Mouse (Mus musculus): ENCODE results near the gene Slc41a3.
"Not testable (repeated sequence)": the region's sequence is repeated elsewhere in the genome, so short reads cannot be mapped to it uniquely, and the experiment has no call there.

Gene Slc41a3

DNA sequence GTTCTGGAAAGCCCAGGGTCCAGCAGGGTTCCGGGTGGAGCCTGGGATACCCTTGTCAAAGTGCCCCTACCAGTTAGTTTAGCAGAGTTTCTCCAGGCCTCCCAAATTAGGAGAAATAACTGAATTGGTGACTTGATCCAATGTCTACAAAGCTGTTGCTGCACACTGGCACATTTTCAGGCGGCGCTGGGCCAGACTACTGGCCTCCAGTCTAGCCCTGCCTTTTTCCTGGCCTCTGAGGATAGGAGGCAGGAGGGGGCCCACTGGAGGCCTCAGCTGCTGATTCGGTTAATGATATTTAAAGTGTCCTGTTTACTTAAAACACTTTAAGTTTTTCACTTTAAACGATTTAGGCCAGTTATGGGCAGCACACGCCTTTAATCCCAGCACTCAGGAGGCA lies 19.7 kb downstream of the Slc41a3 start:
- no peak for DNase-seq (ENCODE audit: low spot score)

DNA sequence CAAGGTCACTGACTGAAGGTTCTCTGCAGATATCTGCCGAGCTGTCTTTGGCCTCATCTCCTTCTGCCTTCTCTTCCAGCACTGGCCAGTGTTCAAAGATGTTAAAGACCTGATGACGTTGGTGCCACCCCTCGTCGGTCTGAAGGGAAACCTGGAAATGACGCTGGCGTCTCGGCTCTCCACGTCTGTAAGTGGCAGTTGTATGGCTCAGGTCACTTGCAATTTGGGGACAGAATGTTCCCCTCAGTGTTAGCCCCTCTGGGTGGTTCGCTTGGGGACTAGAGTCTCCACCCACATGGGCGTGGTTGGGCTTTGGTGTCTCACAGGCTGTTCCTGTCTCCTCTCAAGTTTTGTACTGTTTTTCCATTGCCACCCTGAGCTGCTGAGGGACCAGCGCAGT lies 20.2 kb downstream of the Slc41a3 start:
- DNase-seq (ENCODE audit: low spot score), result no peak

DNA sequence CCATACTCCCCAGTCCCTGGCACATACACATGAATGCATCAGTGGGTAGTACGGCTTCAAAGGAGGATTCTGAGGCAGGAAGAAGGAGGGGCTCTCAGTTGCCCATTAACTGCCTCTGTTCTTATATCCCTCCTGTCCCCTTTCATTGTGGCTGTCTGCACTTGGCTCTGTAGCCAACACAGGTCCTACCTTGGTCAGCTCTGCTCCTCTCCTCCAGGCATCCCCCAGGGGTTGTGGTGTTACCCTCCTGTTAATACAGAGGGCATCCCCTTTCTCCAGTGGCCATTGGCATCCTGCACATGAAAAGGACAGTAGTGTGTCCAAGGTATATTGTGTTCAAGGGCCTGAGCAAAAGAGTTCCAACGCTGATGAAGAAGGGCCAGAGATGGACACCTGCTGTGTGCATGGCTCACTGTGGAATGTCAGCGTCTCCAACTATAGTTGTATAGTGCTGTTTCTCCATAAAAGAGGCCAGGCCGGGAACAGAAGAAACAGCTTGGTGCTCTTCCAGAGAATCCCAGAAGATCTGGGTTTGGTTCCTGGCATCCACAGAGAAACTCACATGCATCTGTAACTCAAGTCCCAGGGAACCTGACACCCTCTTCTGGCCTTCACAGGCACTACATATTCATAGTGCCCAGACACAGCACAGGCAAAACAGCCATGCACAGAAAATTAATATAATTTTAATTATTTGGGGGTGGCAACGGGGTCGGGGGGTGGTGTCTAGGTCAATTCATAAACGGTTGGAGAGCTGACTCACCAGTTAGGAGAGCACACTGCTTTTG lies 20.9 kb downstream of the Slc41a3 start:
- no peak for DNase-seq (ENCODE audit: low spot score)

- DNase-seq (ENCODE audit: low spot score), result no peak
Observed at GRCm38 (mm10) chr6:90627556-90627955, 23.0 kb downstream of the Slc41a3 start.

DNA sequence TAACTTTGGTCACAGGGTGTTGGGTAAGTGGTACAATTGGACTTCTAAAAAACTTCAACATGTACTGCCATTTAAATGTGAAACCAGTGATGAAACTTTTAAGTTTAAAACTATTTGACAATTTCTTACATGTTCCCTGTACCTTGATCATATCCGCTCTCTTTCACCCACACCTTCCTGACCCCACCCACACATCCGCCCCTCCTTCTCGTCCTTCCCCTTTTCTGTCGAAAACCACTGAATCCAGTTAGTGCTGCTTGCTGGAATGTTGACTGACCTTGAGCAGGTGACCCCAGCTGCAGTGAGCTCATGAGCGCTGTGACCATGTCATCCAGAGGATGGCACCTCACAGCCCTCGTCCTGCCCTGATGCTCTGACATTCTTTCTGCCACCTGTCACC lies 25.0 kb downstream of the Slc41a3 start:
- no peak for DNase-seq (ENCODE audit: low spot score)

- no peak for DNase-seq (ENCODE audit: low spot score)
Observed at GRCm38 (mm10) chr6:90630427-90630826, 25.9 kb downstream of the Slc41a3 start.

DNA sequence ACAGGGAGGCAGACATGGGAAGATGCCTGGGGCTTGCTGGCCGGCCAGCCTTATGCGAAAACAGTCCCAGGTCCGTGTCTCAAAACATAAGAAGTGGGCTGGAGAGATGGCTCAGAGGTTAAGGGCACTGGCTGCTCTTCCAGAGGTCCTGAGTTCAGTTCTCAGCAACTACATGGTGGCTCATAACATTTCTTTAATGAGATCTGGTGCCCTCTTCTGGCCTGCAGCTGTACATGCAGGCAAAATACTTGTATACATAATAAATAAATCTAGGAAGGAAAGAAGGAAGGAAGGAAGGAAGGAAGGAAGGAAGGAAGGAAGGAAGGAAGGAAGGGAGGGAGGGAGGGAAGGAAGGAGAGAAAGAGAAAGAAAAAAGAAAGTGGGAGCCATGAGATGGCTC lies 28.0 kb downstream of the Slc41a3 start:
- DNase-seq (ENCODE audit: low spot score), result not testable (repeated sequence)

- no peak for DNase-seq (ENCODE audit: low spot score)
Observed at GRCm38 (mm10) chr6:90635081-90635480, 30.6 kb downstream of the Slc41a3 start.

DNA sequence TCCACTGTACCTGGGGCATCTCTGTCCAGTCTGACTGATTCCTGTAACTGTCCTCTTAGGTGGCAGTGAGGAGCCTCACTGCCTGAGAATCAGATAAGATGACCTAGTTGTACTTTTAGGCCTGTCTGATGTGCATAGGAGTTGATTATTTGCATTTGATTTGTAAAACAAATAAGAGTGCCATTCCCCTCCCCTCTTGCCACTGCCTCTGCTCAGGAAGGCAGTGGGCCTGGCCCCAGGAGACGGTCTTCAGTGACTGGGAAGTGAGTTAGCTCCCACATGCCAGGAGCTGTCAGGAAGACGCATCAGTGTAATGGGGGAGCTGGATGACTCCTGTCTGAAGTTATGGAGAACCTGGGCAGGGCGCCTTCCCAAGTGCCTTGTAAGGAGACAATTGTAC lies 31.1 kb downstream of the Slc41a3 start:
- DNase-seq (ENCODE audit: low spot score), result no peak

DNA sequence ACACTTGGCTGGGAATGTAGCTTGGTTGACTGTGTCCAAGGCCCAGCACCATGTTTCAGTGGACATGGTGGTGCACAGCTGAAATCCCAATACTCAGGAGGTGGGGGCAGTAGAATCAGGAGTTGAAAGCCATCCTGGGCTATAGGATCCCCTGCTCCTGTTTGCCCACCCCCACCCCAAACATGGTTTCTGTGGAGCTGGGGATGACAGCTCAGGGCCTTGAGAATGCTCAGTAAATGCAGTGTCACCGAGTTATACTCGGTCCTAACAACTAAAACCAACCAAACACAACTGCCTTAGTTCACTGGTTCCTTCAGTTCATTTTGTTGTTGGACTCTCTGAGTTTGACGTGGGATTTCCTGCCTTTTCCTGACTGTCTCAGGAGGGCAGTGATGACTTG lies 38.5 kb downstream of the Slc41a3 start:
- no peak for DNase-seq (ENCODE audit: low spot score)

GRCm38 (mm10) chr6:90644965-90645364 lies 40.4 kb downstream of the Slc41a3 start:
- no peak for DNase-seq (ENCODE audit: low spot score)

DNA sequence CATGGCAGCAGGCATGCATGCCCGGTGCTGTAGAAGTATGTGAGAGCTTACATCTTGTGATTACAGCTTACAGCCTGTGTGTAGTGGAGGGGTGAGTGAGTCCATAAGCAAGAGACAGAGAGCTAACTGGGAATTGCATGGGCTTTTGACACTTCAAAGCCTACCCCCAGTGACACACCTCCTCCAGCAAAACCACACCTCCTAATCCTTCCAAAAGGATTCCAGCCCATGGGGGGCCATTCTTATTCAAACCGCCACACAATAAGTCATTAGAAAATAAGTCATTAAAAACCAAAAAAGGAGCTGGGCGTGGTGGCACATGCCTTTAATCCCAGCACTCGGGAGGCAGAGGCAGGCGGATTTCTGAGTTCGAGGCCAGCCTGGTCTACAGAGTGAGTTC lies 43.9 kb downstream of the Slc41a3 start:
- no peak for DNase-seq (ENCODE audit: low spot score)

GRCm38 (mm10) chr6:90649279-90649678 lies 44.8 kb downstream of the Slc41a3 start:
- peak; percentile 37 for DNase-seq (ENCODE audit: low spot score)

DNA sequence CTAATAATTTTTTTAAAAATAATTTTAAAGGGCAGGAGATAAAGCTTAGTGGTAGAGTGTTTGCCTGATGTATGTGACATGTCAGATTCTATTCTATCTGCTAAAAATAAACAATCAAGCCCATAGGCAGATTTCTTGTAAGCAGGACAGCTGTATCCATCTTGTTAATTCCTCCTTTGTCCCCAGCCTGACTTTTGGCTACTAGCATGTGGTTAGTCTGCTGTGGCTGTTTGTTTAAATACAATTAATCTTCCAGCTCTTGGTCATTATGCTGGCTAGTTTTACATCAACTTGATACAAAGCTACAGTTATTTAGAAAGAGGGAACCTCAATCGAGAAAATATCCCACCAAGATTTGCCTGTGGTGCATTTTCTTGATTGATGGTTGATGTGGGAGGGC lies 46.1 kb downstream of the Slc41a3 start:
- DNase-seq (ENCODE audit: low spot score), result no peak

DNA sequence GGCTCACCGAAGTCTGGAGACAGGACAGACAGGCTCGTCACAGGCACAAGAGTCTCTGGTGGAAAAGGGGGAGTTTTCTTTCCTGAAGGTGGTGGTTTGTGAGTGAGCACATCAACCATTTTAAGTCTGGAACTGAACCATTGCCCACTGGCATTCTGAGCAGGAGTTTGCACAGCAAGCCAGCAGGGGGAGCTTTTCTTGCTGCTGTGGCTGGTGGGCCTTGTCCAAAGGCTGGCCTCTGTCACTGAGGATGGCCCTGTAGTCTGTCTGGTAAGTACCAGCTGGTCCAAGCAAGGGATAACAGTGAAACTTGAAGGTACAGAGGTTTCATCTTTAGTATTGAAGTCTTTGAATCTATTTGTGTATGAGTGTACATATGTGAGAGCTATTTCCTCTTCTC lies 49.2 kb downstream of the Slc41a3 start:
- no peak for DNase-seq (ENCODE audit: low spot score)

DNA sequence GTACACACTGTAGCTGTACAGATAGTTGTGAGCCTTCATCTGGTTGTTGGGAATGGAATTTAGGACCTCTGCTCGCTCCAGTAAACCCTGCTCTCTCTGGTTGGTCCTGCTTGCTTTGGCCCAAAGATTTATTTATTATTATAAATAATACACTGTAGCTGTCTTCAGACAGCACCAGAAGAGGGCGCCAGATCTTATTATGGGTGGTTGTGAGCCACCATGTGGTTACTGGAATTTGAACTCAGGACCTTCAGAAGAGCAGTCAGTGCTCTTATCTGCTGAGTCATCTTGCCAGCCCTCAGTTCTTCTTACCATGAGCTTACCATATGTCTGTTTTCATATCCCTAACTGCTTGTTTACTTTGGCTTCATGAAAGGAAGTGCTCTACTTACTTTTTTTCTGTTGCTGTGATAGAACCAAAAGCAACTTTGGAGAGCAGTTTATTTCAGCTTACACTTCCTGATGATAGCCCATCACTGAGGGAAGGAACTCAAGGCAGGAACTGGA lies 51.9 kb downstream of the Slc41a3 start:
- DNase-seq (ENCODE audit: low spot score), result not testable (repeated sequence)

- peak; percentile 25 for DNase-seq (ENCODE audit: low spot score)
Observed at GRCm38 (mm10) chr6:90659913-90660312, 55.4 kb downstream of the Slc41a3 start.

DNA sequence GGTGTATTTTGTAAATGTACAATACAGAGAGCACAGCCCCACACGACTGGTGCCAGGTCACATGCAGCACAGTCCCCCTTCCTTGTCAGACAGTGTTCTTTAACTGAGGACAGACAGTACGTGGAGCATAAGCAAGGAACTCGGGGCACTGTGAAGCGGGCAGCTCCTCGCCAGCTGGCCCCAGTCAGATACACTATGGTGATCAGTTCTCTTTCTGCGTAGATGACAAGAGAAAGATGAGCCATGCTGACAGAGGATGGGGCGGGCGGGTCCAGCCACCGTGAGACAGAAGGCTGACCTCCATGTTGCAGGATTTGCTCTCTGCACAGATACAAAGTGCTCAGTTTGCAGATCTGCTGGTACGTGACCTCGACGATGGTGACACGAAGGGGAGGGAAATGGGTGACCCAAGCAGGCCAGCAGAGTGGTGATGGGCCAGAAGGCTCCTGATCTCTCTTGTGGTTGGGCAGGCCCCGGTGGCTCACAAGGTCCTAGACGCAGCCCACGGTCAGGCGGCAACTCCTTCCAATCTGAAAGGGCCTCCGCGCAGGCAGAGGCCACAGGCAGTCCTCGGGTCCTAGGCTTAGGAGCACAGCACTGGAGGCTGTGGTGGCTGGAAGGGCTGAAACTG lies 56.0 kb downstream of the Slc41a3 start:
- peak; percentile 22 for DNase-seq (ENCODE audit: low spot score)

DNA sequence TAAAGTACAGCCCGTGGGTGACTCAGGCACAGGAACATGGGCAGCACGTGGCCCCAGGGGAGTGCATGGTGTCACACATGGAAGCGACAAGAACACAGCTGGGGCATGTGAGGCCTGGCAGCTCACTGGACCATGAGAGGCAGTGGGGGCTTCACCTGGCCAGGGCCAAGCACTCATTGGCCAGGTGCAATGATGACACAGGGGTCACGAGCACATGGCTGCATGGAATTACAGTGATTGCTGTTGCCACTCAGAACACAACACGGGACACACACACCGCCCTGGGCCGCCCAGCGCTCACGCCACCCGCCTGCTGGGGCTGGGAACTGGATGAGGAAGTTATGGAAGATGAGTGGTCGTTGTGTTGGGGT lies 56.5 kb downstream of the Slc41a3 start:
- DNase-seq (ENCODE audit: low spot score), result no peak

- no peak for DNase-seq (ENCODE audit: low spot score)
Observed at GRCm38 (mm10) chr6:90662148-90662547, 57.6 kb downstream of the Slc41a3 start.

DNA sequence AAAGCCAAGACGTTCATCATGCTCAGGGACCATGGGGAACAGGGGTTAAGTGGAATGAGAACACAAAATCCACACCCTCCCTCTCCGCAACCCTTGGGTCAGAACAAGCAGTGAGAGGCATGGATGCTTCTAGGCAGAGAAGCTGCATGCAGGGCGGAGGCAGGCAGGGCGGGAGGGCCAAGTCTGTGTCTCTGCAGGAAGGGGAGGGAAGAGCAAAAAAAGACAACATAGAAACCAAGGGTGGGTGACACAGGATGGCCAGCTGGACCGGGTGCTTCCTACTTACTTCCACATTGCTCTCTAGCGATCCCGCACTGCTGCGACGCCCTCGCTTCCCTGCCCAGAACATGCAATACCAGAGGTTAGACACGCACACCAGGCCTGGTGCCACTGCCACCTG lies 59.2 kb downstream of the Slc41a3 start:
- peak; percentile 15 for DNase-seq (ENCODE audit: low spot score)

DNA sequence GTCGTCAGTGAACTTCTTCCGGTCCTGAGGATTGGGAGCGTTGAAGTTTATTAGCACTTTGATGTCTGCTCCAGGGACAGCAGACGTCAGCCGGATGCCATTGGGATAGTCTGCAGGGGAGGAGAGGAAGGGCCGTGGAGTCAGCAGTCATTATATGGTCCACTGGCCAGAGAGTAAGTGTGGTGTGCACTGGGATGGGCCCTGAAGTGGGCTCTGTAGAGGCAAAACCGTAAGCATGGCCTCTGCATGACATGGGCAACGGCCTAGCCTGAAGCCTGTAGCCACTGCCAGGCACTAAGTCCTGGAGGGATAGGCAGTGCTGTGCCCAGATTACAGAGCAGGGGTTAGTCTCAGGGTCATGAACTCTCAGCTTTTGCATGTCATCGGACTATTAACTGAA lies 64.2 kb downstream of the Slc41a3 start:
- no peak for DNase-seq (ENCODE audit: low spot score)

GRCm38 (mm10) chr6:90678759-90679158 lies 74.2 kb downstream of the Slc41a3 start:
- DNase-seq (ENCODE audit: low spot score), result peak; percentile 23

GRCm38 (mm10) chr6:90680401-90680800 lies 75.9 kb downstream of the Slc41a3 start:
- no peak for DNase-seq (ENCODE audit: low spot score)

Measured in yolk sac, embryonic 10.5 days (tissue).